Comparison of ENCODE assay signal across 15 mouse cellular contexts in the genomic region with DNA sequence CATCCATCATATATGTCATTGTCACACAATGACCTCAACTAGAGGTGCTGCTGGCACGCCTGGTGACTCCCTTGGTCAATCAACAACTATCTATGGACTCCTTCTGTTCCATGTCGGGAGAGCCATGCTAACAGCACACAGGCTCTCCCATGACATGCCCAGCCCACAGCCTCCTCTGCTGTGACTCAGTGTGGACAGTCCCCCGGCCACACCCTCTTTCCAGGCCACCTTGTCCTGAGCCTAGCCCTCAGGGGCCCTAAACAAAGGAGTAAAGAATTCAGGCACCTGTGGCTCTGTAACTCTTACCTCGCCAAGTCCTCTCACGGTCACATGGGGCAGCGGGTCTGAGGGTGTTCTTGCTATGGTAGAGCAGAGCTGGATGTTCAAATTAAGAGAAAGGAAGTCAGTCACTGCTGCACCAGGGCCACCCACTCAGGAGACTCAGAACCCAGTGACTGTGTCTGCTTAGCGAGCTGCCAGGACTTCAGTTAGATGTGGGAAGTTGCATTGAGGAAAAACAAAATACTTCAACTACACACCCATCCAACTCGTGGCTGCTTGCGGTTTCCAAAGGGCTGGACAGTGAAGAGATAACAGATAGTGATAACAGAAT. TPM values are rescaled to one million over a fixed set of nuclear protein-coding genes. Genes with fewer than 3 reads are reported as not detected.
DNase-seq lines count a peak whose midpoint lies in the region; ATAC-seq and TF ChIP-seq lines count a peak whose summit lies in the region.
"Had no signal": no experiment of that assay in that cellular context is flagged by ENCODE, and none has a peak within 500 bp of the region (broad histone marks: within the 10 kb centered on the region; RNA-seq: fewer than 3 reads in every experiment).

No protein-coding gene starts in this region.

- H3K4me2 ChIP-seq in kidney, postnatal 0 days (ENCODE audit: low read length), result peak overlapping the region; percentile 79
- H3K4me2 ChIP-seq in intestine, embryonic 14.5 days (ENCODE audit: low read length), result peak overlapping the region; percentile 3; the same call in 1 of the 2 replicates
- 0 out of 2 replicates have a peak overlapping the region, but pooled peaks have one; percentile 83 for H3K4me2 ChIP-seq in limb, embryonic 11.5 days (ENCODE audit: low read depth, severe bottlenecking)
- H3K4me2 ChIP-seq in stomach, embryonic 16.5 days (ENCODE audit: low read depth, low read length), result peak overlapping the region; percentile 56
- H3K4me2 ChIP-seq in midbrain, embryonic 13.5 days (replicated peaks), result no peak overlapping the region

- no peak overlapping the region for H3K9ac ChIP-seq in kidney, postnatal 0 days (ENCODE audit: low read depth, low read length)
- H3K9ac ChIP-seq in intestine, embryonic 14.5 days (ENCODE audit: low read length), result no peak overlapping the region
- H3K9ac ChIP-seq in limb, embryonic 11.5 days (ENCODE audit: low read length), result no peak overlapping the region
- H3K9ac ChIP-seq in stomach, embryonic 16.5 days (ENCODE audit: low read length), result peak overlapping the region; percentile 73; the same call in 1 of the 2 replicates
- no peak overlapping the region for H3K9ac ChIP-seq in midbrain, embryonic 13.5 days (replicated peaks)

- peaks cover 20% of the 10 kb centered on the region for H3K4me1 ChIP-seq in kidney, postnatal 0 days (replicated peaks; ENCODE audit: insufficient read depth, low read length)
- H3K4me1 ChIP-seq in intestine, embryonic 14.5 days (replicated peaks; ENCODE audit: control insufficient read depth, insufficient read depth, low read length), result peaks cover 14% of the 10 kb centered on the region
- H3K4me1 ChIP-seq in limb, embryonic 11.5 days (ENCODE audit: control insufficient read depth, insufficient read depth, low read length), result peaks cover 14% of the 10 kb centered on the region
- H3K4me1 ChIP-seq in stomach, embryonic 16.5 days (ENCODE audit: control insufficient read depth, insufficient read depth, low read length), result peaks cover 25% of the 10 kb centered on the region
- peaks cover 14% of the 10 kb centered on the region for H3K4me1 ChIP-seq in midbrain, embryonic 13.5 days (replicated peaks)

- TF ChIP-seq CTCF in kidney, postnatal 0 days (IDR thresholded peaks at IDR 0.05; ENCODE audit: low read depth), result no peak

- no peak overlapping the region for H3K4me3 ChIP-seq in kidney, postnatal 0 days (replicated peaks; ENCODE audit: low read depth, low read length)
- no peak overlapping the region for H3K4me3 ChIP-seq in intestine, embryonic 14.5 days (ENCODE audit: low read depth, low read length)
- no peak overlapping the region; the same call in 1 of the 2 replicates for H3K4me3 ChIP-seq in limb, embryonic 11.5 days (ENCODE audit: low read depth, low read length)
- peak overlapping the region; percentile 56 for H3K4me3 ChIP-seq in stomach, embryonic 16.5 days (replicated peaks; ENCODE audit: low read length)
- no peak overlapping the region for H3K4me3 ChIP-seq in midbrain, embryonic 13.5 days (replicated peaks)

- 65% methylated on average over 9 of the region's 9 CpGs for whole genome bisulfite sequencing in kidney, postnatal 0 days
- WGBS in intestine, embryonic 14.5 days, result 74% methylated on average over 9 of the region's 9 CpGs
- 84% methylated on average over 9 of the region's 9 CpGs for WGBS in limb, embryonic 11.5 days
- 58% methylated on average over 9 of the region's 9 CpGs for WGBS in stomach, embryonic 16.5 days
- 86% methylated on average over 9 of the region's 9 CpGs for WGBS in midbrain, embryonic 13.5 days

- H3K27ac ChIP-seq in kidney, postnatal 0 days, result no peak overlapping the region
- no peak overlapping the region for H3K27ac ChIP-seq in intestine, embryonic 14.5 days (ENCODE audit: low read depth)
- H3K27ac ChIP-seq in limb, embryonic 11.5 days (replicated peaks; ENCODE audit: low read depth, low read length), result no peak overlapping the region
- H3K27ac ChIP-seq in stomach, embryonic 16.5 days (ENCODE audit: low read length), result peak overlapping the region; percentile 61
- H3K27ac ChIP-seq in midbrain, embryonic 13.5 days, result no peak overlapping the region
- H3K27ac ChIP-seq: macrophage; midbrain, embryonic 12.5 days had no signal

- H3K36me3 ChIP-seq in kidney, postnatal 0 days (ENCODE audit: insufficient read depth, low read length), result no peaks in the 10 kb centered on the region
- no peaks in the 10 kb centered on the region for H3K36me3 ChIP-seq in intestine, embryonic 14.5 days (ENCODE audit: control insufficient read depth, insufficient read depth, low read length)
- H3K36me3 ChIP-seq in limb, embryonic 11.5 days (ENCODE audit: control insufficient read depth, insufficient read depth, low read length), result no peaks in the 10 kb centered on the region
- H3K36me3 ChIP-seq in stomach, embryonic 16.5 days (ENCODE audit: control insufficient read depth, insufficient read depth, low read length), result no peaks in the 10 kb centered on the region
- H3K36me3 ChIP-seq in midbrain, embryonic 13.5 days, result no peaks in the 10 kb centered on the region
- H3K36me3 ChIP-seq: midbrain, embryonic 12.5 days had no signal

- no peak for DNase-seq in kidney, postnatal 0 days (ENCODE audit: low spot score)
- DNase-seq in kidney, adult 8-10 months, result no peak
- DNase-seq in intestine, embryonic 14.5 days (ENCODE audit: low spot score), result no peak
- DNase-seq in limb, embryonic 11.5 days (ENCODE audit: low spot score), result no peak
- no peak for DNase-seq in gastrocnemius, postnatal 25 days
- DNase-seq: cerebellum, adult 9-10 months; heart, postnatal 4 days; kidney, postnatal 10 days; right cerebral cortex, postnatal 14 days had no signal

- ATAC-seq in kidney, postnatal 0 days (replicated peaks; ENCODE audit: low FRiP score, low read depth), result no peak
- no peak for ATAC-seq in intestine, embryonic 14.5 days (replicated peaks; ENCODE audit: low FRiP score, low TSS enrichment, low read depth)
- no peak for ATAC-seq in limb, embryonic 11.5 days (ENCODE audit: insufficient number of reproducible peaks, low FRiP score, low TSS enrichment, low read depth)
- ATAC-seq in stomach, embryonic 16.5 days (ENCODE audit: insufficient read depth, low FRiP score), result peak; percentile 46; the same call in 1 of the 2 replicates
- no peak for ATAC-seq in midbrain, embryonic 13.5 days
- ATAC-seq: hindbrain, embryonic 16.5 days had no signal

- H3K27me3 ChIP-seq in kidney, postnatal 0 days (ENCODE audit: insufficient read depth, low read length), result no peaks in the 10 kb centered on the region
- H3K27me3 ChIP-seq in intestine, embryonic 14.5 days (replicated peaks; ENCODE audit: control insufficient read depth, insufficient read depth, low read length), result no peaks in the 10 kb centered on the region
- H3K27me3 ChIP-seq in limb, embryonic 11.5 days (ENCODE audit: control insufficient read depth, insufficient read depth, low read length), result no peaks in the 10 kb centered on the region
- H3K27me3 ChIP-seq in stomach, embryonic 16.5 days (ENCODE audit: control insufficient read depth, insufficient read depth, low read length), result no peaks in the 10 kb centered on the region
- H3K27me3 ChIP-seq in midbrain, embryonic 13.5 days, result peaks cover 18% of the 10 kb centered on the region

- no peaks in the 10 kb centered on the region for H3K9me3 ChIP-seq in kidney, postnatal 0 days (replicated peaks; ENCODE audit: low read length)
- no peaks in the 10 kb centered on the region for H3K9me3 ChIP-seq in intestine, embryonic 14.5 days (ENCODE audit: control insufficient read depth, low read length)
- H3K9me3 ChIP-seq in limb, embryonic 11.5 days (ENCODE audit: control insufficient read depth, low read length), result no peaks in the 10 kb centered on the region
- no peaks in the 10 kb centered on the region for H3K9me3 ChIP-seq in stomach, embryonic 16.5 days (replicated peaks; ENCODE audit: control insufficient read depth, low read length)
- H3K9me3 ChIP-seq in midbrain, embryonic 13.5 days, result no peaks in the 10 kb centered on the region
- H3K9me3 ChIP-seq: midbrain, embryonic 12.5 days had no signal

RNA-seq across cellular contexts. Expression of gene Vill, which starts 1.5 kb away (rescaled TPM):
- polyA plus RNA-seq in kidney, postnatal 0 days (2015; fragmentation: Nextera tagmentation; extraction: Ambion mirVana), result 38.8 and 41.8 TPM in 2 replicates
- 26.2 and 27.4 TPM in 2 replicates for polyA plus RNA-seq in intestine, embryonic 14.5 days (2014; fragmentation: Nextera tagmentation; extraction: Ambion mirVana)
- 26.0 and 26.5 TPM in 2 replicates for polyA plus RNA-seq in limb, embryonic 11.5 days (2014; fragmentation: Nextera tagmentation; extraction: Ambion mirVana)
- 43.0 and 52.7 TPM in 2 replicates for polyA plus RNA-seq in stomach, embryonic 16.5 days (2015; fragmentation: Nextera tagmentation; extraction: Ambion mirVana)
- under 1 TPM; 0.23 to 0.27 TPM for total RNA-seq in gastrocnemius, postnatal 25 days (2021)
- 4.2 and 4.4 TPM in 2 replicates for polyA plus RNA-seq in midbrain, embryonic 13.5 days (2015; fragmentation: Nextera tagmentation; extraction: Ambion mirVana)

RNA-seq across cellular contexts. Expression of gene Plcd1, which starts 39.2 kb away (rescaled TPM):
- 17.3 and 17.8 TPM in 2 replicates for polyA plus RNA-seq in kidney, postnatal 0 days (2015; fragmentation: Nextera tagmentation; extraction: Ambion mirVana)
- polyA plus RNA-seq in intestine, embryonic 14.5 days (2014; fragmentation: Nextera tagmentation; extraction: Ambion mirVana), result 22.1 and 30.3 TPM in 2 replicates
- 18.8 and 22.0 TPM in 2 replicates for polyA plus RNA-seq in limb, embryonic 11.5 days (2014; fragmentation: Nextera tagmentation; extraction: Ambion mirVana)
- 75.9 and 92.4 TPM in 2 replicates for polyA plus RNA-seq in stomach, embryonic 16.5 days (2015; fragmentation: Nextera tagmentation; extraction: Ambion mirVana)
- 1 to 10 TPM; 8.5 to 8.6 TPM for total RNA-seq in gastrocnemius, postnatal 25 days (2021)
- 20.0 and 21.0 TPM in 2 replicates for polyA plus RNA-seq in midbrain, embryonic 13.5 days (2015; fragmentation: Nextera tagmentation; extraction: Ambion mirVana)
- total RNA-seq: granulocyte monocyte progenitor cell, adult 5-6 weeks had no signal

RNA-seq across cellular contexts. Expression of gene Dlec1, which starts 48.2 kb away (rescaled TPM):
- polyA plus RNA-seq in kidney, postnatal 0 days (2015; fragmentation: Nextera tagmentation; extraction: Ambion mirVana), result 6.4 and 6.6 TPM in 2 replicates
- 0.37 and 0.67 TPM in 2 replicates for polyA plus RNA-seq in intestine, embryonic 14.5 days (2014; fragmentation: Nextera tagmentation; extraction: Ambion mirVana)
- polyA plus RNA-seq in limb, embryonic 11.5 days (2014; fragmentation: Nextera tagmentation; extraction: Ambion mirVana), result 1.2 and 2.1 TPM in 2 replicates
- polyA plus RNA-seq in stomach, embryonic 16.5 days (2015; fragmentation: Nextera tagmentation; extraction: Ambion mirVana), result 0.71 and 0.77 TPM in 2 replicates
- total RNA-seq in gastrocnemius, postnatal 25 days (2021), result under 1 TPM in 1 of 2 experiments, not detected in 1; 0.05 TPM
- polyA plus RNA-seq in midbrain, embryonic 13.5 days (2015; fragmentation: Nextera tagmentation; extraction: Ambion mirVana), result 0.75 and 0.81 TPM in 2 replicates
